Mouse (Mus musculus) hindbrain, postnatal 0 days (tissue): ENCODE data around the gene Spin2-ps6. TPM values are rescaled to one million over a fixed set of nuclear protein-coding genes. Genes with fewer than 3 reads are reported as not detected.
"Not testable (repeated sequence)": the region's sequence is repeated elsewhere in the genome, so short reads cannot be mapped to it uniquely, and the experiment has no call there.

Experiments used
- ATAC-seq: fragments of 200-750 bp; cut with Nextera tagmentation; 2 replicates; pipeline ENCODE4 v1.8.0; 2017; ENCODE audit warnings: mild to moderate bottlenecking, moderate TSS enrichment, moderate library complexity
- DNase-seq: peaks from one replicate; pipeline ENCODE4 v3.0.0-alpha.2; 2015; ENCODE audit warnings: low spot score
- H3K27ac ChIP-seq: fragments of 300-500 bp; sonication (generic); 2 replicates; pipeline ENCODE4 v1.5.1; 2014; ENCODE audit warnings: mild to moderate bottlenecking
- H3K27me3 ChIP-seq: fragments of 300-500 bp; sonication (generic); 2 replicates; pipeline ENCODE4 v1.6.1; 2014; ENCODE audit warnings: low read length, mixed read lengths; ENCODE audit not compliant: insufficient read depth
- H3K36me3 ChIP-seq: fragments of 300-500 bp; sonication (generic); 2 replicates; pipeline ENCODE4 v1.6.1; 2014; ENCODE audit warnings: low read length, mixed read lengths; ENCODE audit not compliant: insufficient read depth
- H3K4me1 ChIP-seq: fragments of 300-500 bp; sonication (generic); 2 replicates; pipeline ENCODE4 v1.6.1; 2014; ENCODE audit warnings: antibody characterized with exemption, low read length, mixed read lengths; ENCODE audit not compliant: insufficient read depth
- H3K4me2 ChIP-seq: fragments of 300-500 bp; sonication (generic); 2 replicates; pipeline ENCODE4 v1.6.1; 2014; ENCODE audit warnings: low read depth, mild to moderate bottlenecking, low read length, moderate library complexity, mixed read lengths
- H3K4me3 ChIP-seq: fragments of 300-500 bp; sonication (generic); 2 replicates; pipeline ENCODE4 v1.5.1; 2014; ENCODE audit warnings: low read length
- H3K9ac ChIP-seq: fragments of 300-500 bp; sonication (generic); replicated peaks from 2 replicates; pipeline ENCODE4 v1.6.1; 2014; ENCODE audit warnings: mild to moderate bottlenecking, low read length, moderate library complexity, mixed read lengths
- H3K9me3 ChIP-seq: fragments of 300-500 bp; sonication (generic); 2 replicates; pipeline ENCODE4 v1.6.1; 2016; ENCODE audit warnings: low read length, mixed read lengths
- WGBS: fragments of 180-500 bp; shearing (Covaris S2); extraction: QIAGEN DNeasy Blood & Tissue Kit; methylation state at CpG from one replicate; pipeline ENCODE4 v1.1.7; 2014; 5-methylcytosine and 5-hydroxymethylcytosine counted together
- polyA plus RNA-seq: library from polyadenylated mRNA; unstranded; fragments of >200 nt; fragmentation: Nextera tagmentation; extraction: Ambion mirVana; gene quantifications from 2 replicates; pipeline ENCODE4 v1.2.1, GENCODE M21; 2015
- total RNA-seq: library from RNA; depleted of rRNA; stranded (reverse); fragments of >200 nt; gene quantifications from 2 replicates; pipeline ENCODE4 v1.2.3, GENCODE M21; 2014; rRNA removed

Spin2-ps6 gene
- total RNA-seq (not detected in 2 replicates), polyA plus RNA-seq (not detected in 2 replicates)

- DNase-seq, H3K36me3 ChIP-seq, H3K27ac ChIP-seq, ATAC-seq, H3K4me2 ChIP-seq, H3K27me3 ChIP-seq, H3K9ac ChIP-seq, H3K9me3 ChIP-seq, H3K4me3 ChIP-seq, H3K4me1 ChIP-seq: not testable (repeated sequence)
- whole genome bisulfite sequencing, result 91% methylated on average over 1 of the region's 3 CpGs
Measured at GRCm38 (mm10) chrX:33234569-33234968, at the start of gene Spin2-ps6. TSS of gene Spin2-ps6 (plus strand) at chrX:33234869.

Other genes starting within 250 kb of the Spin2-ps6 start
- not detected in 2 replicates for gene Btbd35f12, start 78.5 kb downstream of the Spin2-ps6 start, total RNA-seq
- gene Btbd35f12, start 78.5 kb downstream of the Spin2-ps6 start, polyA plus RNA-seq, result not detected in 2 replicates